Mouse (Mus musculus) lung, embryonic 14.5 days (tissue): ENCODE measurements around the gene Cfap299. TPM values are rescaled to one million over a fixed set of nuclear protein-coding genes. Genes with fewer than 3 reads are reported as not detected.

Source experiments
- ATAC-seq: fragments of 200-750 bp; cut with Nextera tagmentation; 2 replicates; pipeline ENCODE4 v1.8.0; 2017; ENCODE audit warnings: mild to moderate bottlenecking, moderate TSS enrichment, moderate library complexity; ENCODE audit not compliant: insufficient read depth
- DNase-seq: peaks from one replicate; pipeline ENCODE4 v3.0.0-alpha.2; 2015
- H3K27ac ChIP-seq: fragments of 300-500 bp; sonication (generic); 2 replicates; pipeline ENCODE4 v1.5.1; 2014; ENCODE audit warnings: low read depth, mild to moderate bottlenecking, moderate library complexity
- H3K27me3 ChIP-seq: fragments of 300-500 bp; sonication (generic); 2 replicates; pipeline ENCODE4 v1.6.1; 2014; ENCODE audit warnings: low read length, control low read depth; ENCODE audit not compliant: insufficient read depth
- H3K36me3 ChIP-seq: fragments of 300-500 bp; sonication (generic); 2 replicates; pipeline ENCODE4 v1.6.1; 2014; ENCODE audit warnings: control low read depth; ENCODE audit not compliant: insufficient read depth
- H3K4me1 ChIP-seq: fragments of 300-500 bp; sonication (generic); 2 replicates; pipeline ENCODE4 v1.6.1; 2014; ENCODE audit warnings: antibody characterized with exemption, control low read depth; ENCODE audit not compliant: insufficient read depth
- H3K4me2 ChIP-seq: fragments of 300-500 bp; sonication (generic); 2 replicates; pipeline ENCODE4 v1.6.1; 2014; ENCODE audit warnings: mild to moderate bottlenecking
- H3K4me3 ChIP-seq: fragments of 300-500 bp; sonication (generic); 2 replicates; pipeline ENCODE4 v1.5.1; 2014; ENCODE audit warnings: low read depth, low read length
- H3K9ac ChIP-seq: fragments of 300-500 bp; sonication (generic); 2 replicates; pipeline ENCODE4 v1.6.1; 2014
- H3K9me3 ChIP-seq: fragments of 300-500 bp; sonication (generic); 2 replicates; pipeline ENCODE4 v1.6.1; 2016; ENCODE audit warnings: low read depth, low read length, control low read depth
- CTCF ChIP-seq: IDR thresholded peaks from 2 replicates; pipeline ENCODE4 v1.5.1; 2016; ENCODE audit warnings: antibody characterized with exemption, low read depth
- WGBS: fragments of 180-500 bp; shearing (Covaris S2); extraction: QIAGEN DNeasy Blood & Tissue Kit; methylation state at CpG from one replicate; pipeline ENCODE4 v1.1.7; 2014; 5-methylcytosine and 5-hydroxymethylcytosine counted together
- polyA plus RNA-seq: library from polyadenylated mRNA; unstranded; fragments of >200 nt; fragmentation: Nextera tagmentation; extraction: Ambion mirVana; gene quantifications from 2 replicates; pipeline ENCODE4 v1.2.1, GENCODE M21; 2014

Cfap299 gene
- 1.2 and 2.1 TPM in 2 replicates for polyA plus RNA-seq

DNA sequence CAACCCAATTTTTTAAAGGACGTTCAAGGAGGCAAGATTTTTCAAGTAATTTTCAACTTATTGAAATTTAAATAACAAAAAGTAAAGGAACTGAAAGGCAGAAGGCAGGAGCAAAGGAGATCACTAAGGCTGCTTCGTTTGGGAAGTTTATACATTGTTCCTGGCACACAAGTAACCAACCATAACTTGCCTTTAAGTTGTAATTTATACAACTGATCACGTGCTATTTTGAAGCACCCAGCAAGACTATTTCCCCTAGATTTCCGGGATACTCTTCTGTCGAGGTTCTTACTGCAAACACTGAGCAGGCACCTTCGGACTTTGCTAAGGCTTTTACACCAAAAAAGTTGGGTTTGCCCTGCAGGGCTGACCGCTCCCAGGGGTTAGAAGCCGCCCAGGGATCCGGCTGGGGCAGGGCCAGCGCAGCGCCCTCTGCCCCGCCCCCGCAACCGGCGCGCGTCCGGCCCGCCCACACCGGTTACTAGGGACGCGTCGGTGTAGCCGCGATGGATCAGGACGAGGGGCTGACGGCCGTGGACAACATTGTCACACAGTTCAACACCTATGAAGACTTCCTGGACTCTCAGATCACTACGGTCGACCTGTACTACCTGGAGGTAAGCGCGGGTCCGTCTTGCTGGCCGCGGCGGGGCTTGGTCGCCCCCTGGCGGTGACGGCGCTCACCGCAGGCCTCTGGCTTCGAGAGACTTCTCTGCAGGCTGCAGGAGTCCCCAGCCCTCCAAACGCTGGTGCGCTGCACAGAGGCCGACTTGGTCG is at the start of gene Cfap299:
TSS of gene Cfap299 (plus strand) at position 457 of the 777 bp plus-strand sequence.
- H3K4me1 ChIP-seq: no peaks in the 10 kb centered on the region; the same call in 1 of the 2 replicates
- no peaks in the 10 kb centered on the region for H3K9me3 ChIP-seq
- TF ChIP-seq CTCF: peak; percentile 100
- ATAC-seq (peak; percentile 94), DNase-seq (peak; percentile 91)
- H3K27me3 ChIP-seq: no peaks in the 10 kb centered on the region
- 2% methylated on average over 46 of the region's 46 CpGs for WGBS
- H3K4me2 ChIP-seq: peak within 1 kb of the TSS; percentile 75
- H3K9ac ChIP-seq: peak within 1 kb of the TSS; percentile 43
- H3K4me3 ChIP-seq: peak within 1 kb of the TSS; percentile 54
- H3K36me3 ChIP-seq: no peaks in the 10 kb centered on the region
- H3K27ac ChIP-seq: no peak within 1 kb of the TSS

DNA sequence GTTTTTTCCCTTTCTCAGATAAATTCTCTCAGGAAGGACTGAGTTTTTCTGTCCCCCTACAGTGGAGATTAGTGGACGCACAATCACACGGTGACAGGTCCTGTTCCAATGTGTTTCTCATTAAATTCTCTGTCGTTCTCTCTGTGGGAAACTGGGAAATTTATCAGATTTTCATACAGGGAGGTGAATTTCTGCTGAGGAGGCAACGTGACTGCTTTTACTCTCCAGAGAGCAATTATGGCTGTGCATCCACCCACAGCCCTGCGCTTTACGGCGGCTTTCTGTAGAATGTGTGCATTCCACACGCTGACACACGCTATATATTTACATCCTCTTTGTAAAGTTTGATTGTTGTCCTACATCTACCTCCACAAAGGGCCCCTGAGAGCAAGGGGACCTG is 47.1 kb upstream of the Cfap299 start:
- no peak for TF ChIP-seq CTCF
- no peak for DNase-seq
- Histone ChIP-seq H3K4me1 (no peaks in the 10 kb centered on the region), H3K9ac (no peak overlapping the region), H3K27ac (no peak overlapping the region), H3K36me3 (no peaks in the 10 kb centered on the region), H3K9me3 (no peaks in the 10 kb centered on the region), H3K4me3 (no peak overlapping the region), H3K4me2 (no peak overlapping the region), H3K27me3 (no peaks in the 10 kb centered on the region; the same call in 1 of the 2 replicates)
- 57% methylated on average over 9 of the region's 9 CpGs for WGBS
- ATAC-seq: no peak

DNA sequence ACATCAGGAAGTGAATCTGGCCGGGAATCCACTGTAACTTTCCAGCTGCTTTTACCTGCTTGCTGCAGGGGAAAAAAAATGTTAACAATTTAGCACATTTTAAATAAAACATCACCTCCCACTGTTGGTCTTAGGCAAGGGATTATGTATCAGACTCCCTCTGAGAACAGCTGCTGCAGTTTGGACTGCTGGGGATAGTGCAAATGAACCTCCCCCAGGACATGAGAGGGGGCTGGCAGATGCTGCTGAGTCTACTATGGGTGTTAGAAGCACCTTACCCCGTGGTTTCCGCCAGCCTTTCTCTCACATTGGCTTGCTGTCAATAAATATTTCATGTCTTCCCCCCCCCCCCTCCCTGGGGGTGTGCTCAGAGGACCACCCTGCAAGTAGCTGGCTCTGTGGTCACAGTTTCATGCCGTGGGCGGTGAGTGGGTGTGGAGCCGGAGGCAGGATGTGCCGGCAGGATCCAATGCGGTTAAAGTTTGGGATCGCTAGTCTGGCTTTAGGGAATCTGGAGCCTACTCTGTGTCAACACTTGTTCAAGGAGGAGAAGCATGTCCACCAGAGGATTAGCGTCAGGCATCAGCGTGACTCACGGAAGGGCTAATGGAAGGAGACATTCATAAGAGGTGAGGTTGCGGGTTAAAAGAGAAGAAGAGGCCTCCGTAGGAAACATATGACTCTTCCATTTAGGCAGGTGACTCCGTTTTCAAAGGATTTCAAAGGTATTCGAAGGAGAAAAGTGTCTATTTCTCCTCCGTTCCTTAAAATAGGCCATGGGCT is 45.2 kb upstream of the Cfap299 start:
- DNase-seq (peak; percentile 30), ATAC-seq (no peak; the same call in 1 of the 2 replicates)
- no peak overlapping the region for H3K9ac ChIP-seq
- TF ChIP-seq CTCF: no peak
- H3K27me3 ChIP-seq: no peaks in the 10 kb centered on the region; the same call in 1 of the 2 replicates
- no peak overlapping the region for H3K4me3 ChIP-seq
- 23% methylated on average over 17 of the region's 17 CpGs for WGBS
- peak overlapping the region; percentile 40; the same call in 1 of the 2 replicates for H3K4me2 ChIP-seq
- H3K9me3 ChIP-seq: no peaks in the 10 kb centered on the region
- H3K27ac ChIP-seq: no peak overlapping the region
- H3K36me3 ChIP-seq: no peaks in the 10 kb centered on the region
- no peaks in the 10 kb centered on the region for H3K4me1 ChIP-seq

DNA sequence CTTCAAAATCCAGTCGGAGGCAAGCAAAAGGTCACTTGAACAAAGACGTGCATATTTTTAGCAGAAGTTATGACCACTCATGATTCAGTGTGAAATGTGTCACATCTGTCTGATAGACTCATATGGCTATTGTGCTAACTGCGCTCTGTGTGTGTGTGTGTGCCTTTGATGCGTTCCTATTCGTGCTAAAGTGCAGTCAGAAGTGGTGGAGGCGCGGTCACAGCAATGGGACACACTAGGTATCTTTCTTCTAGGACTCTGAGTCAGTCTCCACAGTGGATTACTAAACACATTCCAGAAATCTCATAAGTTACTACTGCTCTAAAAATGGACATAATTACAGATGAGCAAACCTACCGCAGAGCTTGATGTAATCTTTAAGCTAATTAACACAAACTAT is 38.5 kb upstream of the Cfap299 start:
- Histone ChIP-seq H3K9me3 (no peaks in the 10 kb centered on the region), H3K9ac (no peak overlapping the region), H3K4me1 (no peaks in the 10 kb centered on the region), H3K27me3 (peaks cover 36% of the 10 kb centered on the region), H3K4me2 (no peak overlapping the region), H3K27ac (no peak overlapping the region), H3K4me3 (no peak overlapping the region), H3K36me3 (no peaks in the 10 kb centered on the region)
- 82% methylated on average over 8 of the region's 8 CpGs for WGBS
- ATAC-seq (no peak), DNase-seq (no peak)
- TF ChIP-seq CTCF: no peak

DNA sequence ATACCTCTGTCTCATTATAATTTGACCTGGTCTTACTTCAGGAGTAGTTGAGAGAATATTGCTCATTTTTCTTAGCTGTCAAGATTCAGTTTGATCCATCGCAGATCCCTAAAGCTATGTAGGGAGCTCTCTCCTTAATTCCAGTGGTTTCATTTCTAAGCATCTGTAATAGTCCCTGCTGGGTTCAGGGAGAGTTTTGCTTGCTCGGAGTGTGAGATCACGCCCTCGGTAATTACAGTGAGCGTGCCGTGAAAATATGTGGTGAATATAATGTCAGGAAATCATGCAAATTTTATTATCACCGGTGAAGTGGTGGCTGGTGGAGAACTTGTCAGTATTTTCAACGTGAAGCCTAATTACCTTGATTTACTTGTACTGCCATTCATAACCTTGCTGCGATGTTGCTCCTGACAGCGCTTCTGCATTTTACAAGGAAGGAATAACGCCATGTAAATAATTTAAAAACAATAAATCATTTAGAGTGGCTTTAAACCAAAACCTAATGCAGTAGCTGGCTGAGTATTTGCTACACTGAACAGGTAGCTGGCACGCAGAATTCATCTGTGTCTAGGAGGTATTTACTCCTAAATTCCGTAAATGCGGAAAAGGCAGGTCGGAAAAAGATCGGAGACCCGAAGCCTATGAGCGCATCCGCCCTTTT is 36.6 kb upstream of the Cfap299 start:
- H3K9me3 ChIP-seq: no peaks in the 10 kb centered on the region
- DNase-seq: peak; percentile 20
- peak overlapping the region; percentile 16 for H3K4me3 ChIP-seq
- no peak for ATAC-seq
- no peak overlapping the region for H3K9ac ChIP-seq
- no peaks in the 10 kb centered on the region for H3K4me1 ChIP-seq
- H3K27ac ChIP-seq: no peak overlapping the region
- no peak for TF ChIP-seq CTCF
- peaks cover 36% of the 10 kb centered on the region for H3K27me3 ChIP-seq
- WGBS: 3% methylated on average over 19 of the region's 19 CpGs
- no peaks in the 10 kb centered on the region for H3K36me3 ChIP-seq
- H3K4me2 ChIP-seq: peak overlapping the region; percentile 44

DNA sequence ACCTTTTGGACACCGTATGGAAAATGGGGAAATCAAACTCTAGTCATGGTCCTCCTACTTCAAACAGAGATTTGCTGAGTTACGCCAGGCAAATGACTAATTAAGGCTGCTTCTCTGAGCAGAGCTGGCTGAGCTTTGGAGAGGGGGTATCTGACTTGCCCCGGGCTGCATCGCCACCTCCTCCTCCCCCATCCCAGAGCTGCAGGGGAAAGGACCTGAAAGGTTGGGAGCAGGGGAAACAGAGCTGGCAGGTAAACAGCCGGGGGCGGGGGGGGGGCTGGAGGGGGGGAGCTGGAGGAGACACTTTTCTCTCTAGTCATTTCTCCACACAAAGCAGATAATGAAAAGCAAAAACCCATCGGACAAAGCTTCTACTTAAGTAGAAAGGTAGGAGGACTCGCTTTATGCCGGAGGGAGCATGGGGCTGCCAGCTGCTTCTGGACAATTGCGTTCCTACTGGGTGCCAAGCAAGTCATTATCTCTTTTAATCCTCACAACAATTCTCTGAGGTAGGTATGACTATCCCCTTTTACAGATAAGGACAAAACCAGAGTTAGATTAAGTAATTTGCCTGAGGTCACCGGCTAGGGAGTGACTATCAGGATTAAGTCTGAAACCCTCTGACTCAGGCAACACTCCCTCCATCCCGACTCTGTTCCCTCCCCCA is 35.9 kb upstream of the Cfap299 start:
- TF ChIP-seq CTCF: no peak
- no peaks in the 10 kb centered on the region for H3K9me3 ChIP-seq
- peak overlapping the region; percentile 44 for H3K4me2 ChIP-seq
- peaks cover 36% of the 10 kb centered on the region for H3K27me3 ChIP-seq
- peak; percentile 6 for DNase-seq
- peak overlapping the region; percentile 16 for H3K4me3 ChIP-seq
- no peak overlapping the region for H3K27ac ChIP-seq
- under 1% methylated on average over 10 of the region's 12 CpGs for WGBS
- H3K4me1 ChIP-seq: no peaks in the 10 kb centered on the region
- H3K9ac ChIP-seq: no peak overlapping the region
- ATAC-seq: no peak
- H3K36me3 ChIP-seq: no peaks in the 10 kb centered on the region
